Mouse (Mus musculus): Measurements from ENCODE around the gene Ldlrad3. TPM values are rescaled to one million over a fixed set of nuclear protein-coding genes. Genes with fewer than 3 reads are reported as not detected.
A peak's percentile ranks its signal among the peaks of the same experiment; 100 is the strongest.

The Ldlrad3 gene
- polyA plus RNA-seq, 1 experiment from 2014 or later, result 4.6 TPM

GRCm38 (mm10) chr2:101965515-101965914, 220.7 kb downstream of the Ldlrad3 start:
- 48% methylated on average over 5 of the region's 5 CpGs for WGBS (ENCODE audit: insufficient replicate concordance)
- Histone ChIP-seq H3K4me3 (ENCODE audit: low read depth, low read length) (no peak overlapping the region), H3K27ac (ENCODE audit: low read depth) (peak overlapping the region; percentile 44; the same call in 1 of the 2 replicates), H3K4me1 (ENCODE audit: insufficient read depth) (peaks cover 8% of the 10 kb centered on the region), H3K4me2 (ENCODE audit: low read depth, low read length) (peak overlapping the region; percentile 51), H3K9ac (replicated peaks) (no peak overlapping the region), H3K36me3 (replicated peaks; ENCODE audit: insufficient read depth, low read length) (no peaks in the 10 kb centered on the region), H3K27me3 (ENCODE audit: insufficient read depth, low read length) (no peaks in the 10 kb centered on the region), H3K9me3 (ENCODE audit: low read length) (no peaks in the 10 kb centered on the region)
- DNase-seq, result no peak
- ATAC-seq, result peak; percentile 61; the same call in 1 of the 2 replicates
- TF ChIP-seq EP300 (IDR thresholded peaks at IDR 0.05; ENCODE audit: low read depth), result no peak
- TF ChIP-seq CTCF (IDR thresholded peaks at IDR 0.05; ENCODE audit: low read depth), result no peak

- no peak overlapping the region for H3K9ac ChIP-seq (replicated peaks)
- peaks cover 8% of the 10 kb centered on the region for H3K4me1 ChIP-seq (ENCODE audit: insufficient read depth)
- H3K4me3 ChIP-seq (ENCODE audit: low read depth, low read length), result no peak overlapping the region
- H3K4me2 ChIP-seq (ENCODE audit: low read depth, low read length), result no peak overlapping the region
- H3K9me3 ChIP-seq (ENCODE audit: low read length), result no peaks in the 10 kb centered on the region
- no peaks in the 10 kb centered on the region for H3K27me3 ChIP-seq (ENCODE audit: insufficient read depth, low read length)
- ATAC-seq, result no peak
- H3K36me3 ChIP-seq (replicated peaks; ENCODE audit: insufficient read depth, low read length), result no peaks in the 10 kb centered on the region
- DNase-seq, result no peak
- 84% methylated on average over 3 of the region's 3 CpGs for WGBS (ENCODE audit: insufficient replicate concordance)
- TF ChIP-seq CTCF (IDR thresholded peaks at IDR 0.05; ENCODE audit: low read depth), result no peak
- TF ChIP-seq EP300 (IDR thresholded peaks at IDR 0.05; ENCODE audit: low read depth), result no peak
- no peak overlapping the region for H3K27ac ChIP-seq (ENCODE audit: low read depth)
These were observed 222.8 kb downstream of the Ldlrad3 start for GRCm38 (mm10) chr2:101963367-101963766.

- ATAC-seq (no peak), DNase-seq (no peak)
- no peaks in the 10 kb centered on the region for H3K27me3 ChIP-seq (ENCODE audit: insufficient read depth, low read length)
- no peak overlapping the region for H3K9ac ChIP-seq (replicated peaks)
- no peak overlapping the region for H3K4me3 ChIP-seq (ENCODE audit: low read depth, low read length)
- no peaks in the 10 kb centered on the region for H3K36me3 ChIP-seq (replicated peaks; ENCODE audit: insufficient read depth, low read length)
- peaks cover 8% of the 10 kb centered on the region for H3K4me1 ChIP-seq (ENCODE audit: insufficient read depth)
- no peak for TF ChIP-seq CTCF (IDR thresholded peaks at IDR 0.05; ENCODE audit: low read depth)
- no peak for TF ChIP-seq EP300 (IDR thresholded peaks at IDR 0.05; ENCODE audit: low read depth)
- H3K9me3 ChIP-seq (ENCODE audit: low read length), result no peaks in the 10 kb centered on the region
- no peak overlapping the region for H3K4me2 ChIP-seq (ENCODE audit: low read depth, low read length)
- H3K27ac ChIP-seq (ENCODE audit: low read depth), result no peak overlapping the region
- 69% methylated on average over 7 of the region's 7 CpGs for WGBS (ENCODE audit: insufficient replicate concordance)
These were observed 223.8 kb downstream of the Ldlrad3 start for GRCm38 (mm10) chr2:101962349-101962748.

GRCm38 (mm10) chr2:101961391-101961790, 224.8 kb downstream of the Ldlrad3 start:
- Histone ChIP-seq H3K4me2 (ENCODE audit: low read depth, low read length) (no peak overlapping the region), H3K4me3 (ENCODE audit: low read depth, low read length) (no peak overlapping the region), H3K9me3 (ENCODE audit: low read length) (no peaks in the 10 kb centered on the region), H3K4me1 (ENCODE audit: insufficient read depth) (peaks cover 3% of the 10 kb centered on the region; the same call in 1 of the 2 replicates), H3K36me3 (replicated peaks; ENCODE audit: insufficient read depth, low read length) (no peaks in the 10 kb centered on the region), H3K27ac (ENCODE audit: low read depth) (no peak overlapping the region), H3K27me3 (ENCODE audit: insufficient read depth, low read length) (no peaks in the 10 kb centered on the region), H3K9ac (replicated peaks) (no peak overlapping the region)
- 91% methylated on average over 1 of the region's 1 CpGs for WGBS (ENCODE audit: insufficient replicate concordance)
- no peak for TF ChIP-seq CTCF (IDR thresholded peaks at IDR 0.05; ENCODE audit: low read depth)
- no peak for TF ChIP-seq EP300 (IDR thresholded peaks at IDR 0.05; ENCODE audit: low read depth)
- DNase-seq, result no peak
- no peak for ATAC-seq

GRCm38 (mm10) chr2:101960658-101961057, 225.5 kb downstream of the Ldlrad3 start:
- 83% methylated on average over 8 of the region's 8 CpGs for WGBS (ENCODE audit: insufficient replicate concordance)
- Histone ChIP-seq H3K4me1 (ENCODE audit: insufficient read depth) (no peaks in the 10 kb centered on the region; the same call in 1 of the 2 replicates), H3K27me3 (ENCODE audit: insufficient read depth, low read length) (no peaks in the 10 kb centered on the region), H3K9ac (replicated peaks) (no peak overlapping the region), H3K4me3 (ENCODE audit: low read depth, low read length) (no peak overlapping the region), H3K9me3 (ENCODE audit: low read length) (no peaks in the 10 kb centered on the region), H3K36me3 (replicated peaks; ENCODE audit: insufficient read depth, low read length) (no peaks in the 10 kb centered on the region), H3K4me2 (ENCODE audit: low read depth, low read length) (no peak overlapping the region), H3K27ac (ENCODE audit: low read depth) (no peak overlapping the region)
- ATAC-seq (no peak), DNase-seq (no peak)
- TF ChIP-seq EP300 (IDR thresholded peaks at IDR 0.05; ENCODE audit: low read depth) (no peak), CTCF (IDR thresholded peaks at IDR 0.05; ENCODE audit: low read depth) (no peak)

GRCm38 (mm10) chr2:101956125-101956524, 230.1 kb downstream of the Ldlrad3 start:
- H3K36me3 ChIP-seq (replicated peaks; ENCODE audit: insufficient read depth, low read length), result no peaks in the 10 kb centered on the region
- H3K9ac ChIP-seq (replicated peaks), result no peak overlapping the region
- no peaks in the 10 kb centered on the region for H3K27me3 ChIP-seq (ENCODE audit: insufficient read depth, low read length)
- H3K4me1 ChIP-seq (ENCODE audit: insufficient read depth), result no peaks in the 10 kb centered on the region
- no peaks in the 10 kb centered on the region for H3K9me3 ChIP-seq (ENCODE audit: low read length)
- 79% methylated on average over 10 of the region's 10 CpGs for WGBS (ENCODE audit: insufficient replicate concordance)
- no peak overlapping the region for H3K4me2 ChIP-seq (ENCODE audit: low read depth, low read length)
- DNase-seq (no peak), ATAC-seq (no peak)
- no peak overlapping the region for H3K27ac ChIP-seq (ENCODE audit: low read depth)
- no peak overlapping the region for H3K4me3 ChIP-seq (ENCODE audit: low read depth, low read length)
- no peak for TF ChIP-seq EP300 (IDR thresholded peaks at IDR 0.05; ENCODE audit: low read depth)
- TF ChIP-seq CTCF (IDR thresholded peaks at IDR 0.05; ENCODE audit: low read depth), result no peak

GRCm38 (mm10) chr2:101952951-101953361, 233.2 kb downstream of the Ldlrad3 start:
- Histone ChIP-seq H3K27me3 (ENCODE audit: insufficient read depth, low read length) (no peaks in the 10 kb centered on the region), H3K4me1 (ENCODE audit: insufficient read depth) (no peaks in the 10 kb centered on the region), H3K27ac (ENCODE audit: low read depth) (no peak overlapping the region), H3K4me2 (ENCODE audit: low read depth, low read length) (no peak overlapping the region), H3K9ac (replicated peaks) (no peak overlapping the region), H3K9me3 (ENCODE audit: low read length) (no peaks in the 10 kb centered on the region), H3K36me3 (replicated peaks; ENCODE audit: insufficient read depth, low read length) (no peaks in the 10 kb centered on the region), H3K4me3 (ENCODE audit: low read depth, low read length) (no peak overlapping the region)
- no peak for DNase-seq
- TF ChIP-seq EP300 (IDR thresholded peaks at IDR 0.05; ENCODE audit: low read depth) (no peak), CTCF (IDR thresholded peaks at IDR 0.05; ENCODE audit: low read depth) (no peak)
- 84% methylated on average over 8 of the region's 8 CpGs for WGBS (ENCODE audit: insufficient replicate concordance)
- no peak for ATAC-seq

All from liver, postnatal 0 days (tissue).